Mouse (Mus musculus) kidney, postnatal 0 days (tissue): Measurements from ENCODE around the gene Bdp1. TPM values are rescaled to one million over a fixed set of nuclear protein-coding genes. Genes with fewer than 3 reads are reported as not detected.
A peak's percentile ranks its signal among the peaks of the same experiment; 100 is the strongest.
"Not testable (repeated sequence)": the region's sequence is repeated elsewhere in the genome, so short reads cannot be mapped to it uniquely, and the experiment has no call there.

Experiments used
- ATAC-seq: fragments of 200-750 bp; cut with Nextera tagmentation; replicated peaks from 2 replicates; pipeline ENCODE4 v1.8.0; 2017; ENCODE audit warnings: low read depth, moderate number of reproducible peaks, moderate TSS enrichment, moderate library complexity; ENCODE audit not compliant: low FRiP score
- DNase-seq: peaks from one replicate; pipeline ENCODE4 v3.0.0-alpha.2; 2016; ENCODE audit warnings: low spot score
- H3K27ac ChIP-seq: fragments of 300-500 bp; sonication (generic); 2 replicates; pipeline ENCODE4 v1.5.1; 2014; ENCODE audit warnings: mild to moderate bottlenecking
- H3K27me3 ChIP-seq: fragments of 300-500 bp; sonication (generic); 2 replicates; pipeline ENCODE4 v1.6.1; 2014; ENCODE audit warnings: low read length, mixed read lengths; ENCODE audit not compliant: insufficient read depth
- H3K36me3 ChIP-seq: fragments of 300-500 bp; sonication (generic); 2 replicates; pipeline ENCODE4 v1.6.1; 2014; ENCODE audit warnings: low read length, mixed read lengths; ENCODE audit not compliant: insufficient read depth
- H3K4me1 ChIP-seq: fragments of 300-500 bp; sonication (generic); replicated peaks from 2 replicates; pipeline ENCODE4 v1.6.1; 2014; ENCODE audit warnings: antibody characterized with exemption, low read length, mixed read lengths; ENCODE audit not compliant: insufficient read depth
- H3K4me2 ChIP-seq: fragments of 300-500 bp; sonication (generic); 2 replicates; pipeline ENCODE4 v1.6.1; 2014; ENCODE audit warnings: mild to moderate bottlenecking, low read length, moderate library complexity, mixed read lengths
- H3K4me3 ChIP-seq: fragments of 300-500 bp; sonication (generic); replicated peaks from 2 replicates; pipeline ENCODE4 v1.5.1; 2014; ENCODE audit warnings: low read depth, low read length
- H3K9ac ChIP-seq: fragments of 300-500 bp; sonication (generic); 2 replicates; pipeline ENCODE4 v1.6.1; 2014; ENCODE audit warnings: low read depth, low read length
- H3K9me3 ChIP-seq: fragments of 300-500 bp; sonication (generic); replicated peaks from 2 replicates; pipeline ENCODE4 v1.6.1; 2016; ENCODE audit warnings: low read length, inconsistent platforms, mixed read lengths
- CTCF ChIP-seq: IDR thresholded peaks from 2 replicates; pipeline ENCODE4 v1.5.1; 2016; ENCODE audit warnings: antibody characterized with exemption, low read depth, mild to moderate bottlenecking, moderate library complexity
- WGBS: fragments of 180-500 bp; shearing (Covaris S2); extraction: QIAGEN DNeasy Blood & Tissue Kit; methylation state at CpG from one replicate; pipeline ENCODE4 v1.1.7; 2014; 5-methylcytosine and 5-hydroxymethylcytosine counted together
- polyA plus RNA-seq: library from polyadenylated mRNA; unstranded; fragments of >200 nt; fragmentation: Nextera tagmentation; extraction: Ambion mirVana; gene quantifications from 2 replicates; pipeline ENCODE4 v1.2.1, GENCODE M21; 2015

Bdp1 gene
- polyA plus RNA-seq, 1 experiment from 2014 or later: 21.6 TPM

DNA sequence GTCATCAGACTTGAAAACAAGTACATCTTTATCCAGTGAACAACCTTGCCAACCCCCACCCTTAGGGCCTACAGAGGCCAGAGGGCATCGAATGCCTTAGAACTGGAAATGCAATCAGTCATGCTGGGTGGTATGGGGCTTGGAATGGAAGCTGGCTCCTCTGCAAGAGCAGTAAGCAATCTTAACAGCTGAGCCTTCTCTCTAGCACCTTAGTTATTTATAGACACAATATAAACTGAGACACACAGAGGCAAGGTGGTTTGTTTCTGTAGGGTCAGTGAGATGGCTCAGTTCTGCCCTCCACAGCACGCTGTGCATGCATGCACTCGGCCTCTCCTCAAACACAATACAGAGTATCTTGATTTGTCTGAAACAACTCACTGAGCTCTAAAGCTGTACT is 39.9 kb downstream of the Bdp1 start:
- peaks cover 45% of the 10 kb centered on the region for H3K36me3 ChIP-seq
- no peak for TF ChIP-seq CTCF
- H3K27ac ChIP-seq: no peak overlapping the region
- H3K9ac ChIP-seq: no peak overlapping the region
- H3K4me1 ChIP-seq: no peaks in the 10 kb centered on the region
- no peak overlapping the region for H3K4me2 ChIP-seq
- no peaks in the 10 kb centered on the region for H3K27me3 ChIP-seq
- ATAC-seq (no peak), DNase-seq (no peak)
- no peak overlapping the region for H3K4me3 ChIP-seq
- H3K9me3 ChIP-seq: no peaks in the 10 kb centered on the region
- WGBS: 87% methylated on average over 3 of the region's 3 CpGs

DNA sequence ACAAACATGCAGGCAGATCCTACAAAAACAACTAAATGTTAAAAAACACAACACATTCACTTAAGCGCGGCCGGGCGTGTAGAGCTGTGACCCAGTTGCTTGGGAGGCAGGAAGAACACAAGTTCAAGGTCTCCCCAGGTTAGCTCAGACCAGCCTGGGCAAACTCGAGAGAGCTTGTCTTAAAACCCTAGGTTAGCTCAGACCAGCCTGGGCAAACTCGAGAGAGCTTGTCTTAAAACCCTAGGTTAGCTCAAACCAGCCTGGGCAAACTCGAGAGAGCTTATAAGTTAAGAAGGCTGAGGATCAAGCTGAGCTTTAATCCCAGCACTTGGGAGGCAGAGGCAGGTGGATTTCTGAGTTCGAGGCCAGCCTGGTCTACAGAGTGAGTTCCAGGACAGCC is 46.1 kb downstream of the Bdp1 start:
- H3K27ac ChIP-seq, DNase-seq, H3K4me1 ChIP-seq, H3K9ac ChIP-seq, H3K4me2 ChIP-seq, H3K27me3 ChIP-seq, H3K4me3 ChIP-seq, ATAC-seq, H3K9me3 ChIP-seq: not testable (repeated sequence)
- WGBS: 93% methylated on average over 8 of the region's 8 CpGs
- peaks cover 64% of the 10 kb centered on the region for H3K36me3 ChIP-seq

DNA sequence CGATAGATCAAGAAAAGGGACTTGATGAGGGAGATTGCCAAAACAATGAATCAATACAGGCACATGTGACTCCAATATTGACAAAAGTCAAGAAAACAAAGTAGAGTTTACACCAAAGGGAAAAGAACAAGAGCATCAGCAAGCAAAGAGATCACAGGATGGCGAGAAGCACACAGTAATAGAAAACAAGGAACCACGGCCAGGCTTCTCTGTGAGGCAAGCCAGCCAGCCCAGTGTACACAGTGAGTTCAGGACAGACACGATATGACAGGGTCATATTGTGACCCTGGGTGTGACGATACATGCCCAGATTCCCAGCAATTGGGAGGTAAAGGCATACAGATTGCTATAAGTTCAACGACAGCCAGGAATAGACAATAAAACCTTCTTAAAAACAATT is 77.9 kb downstream of the Bdp1 start:
- H3K9ac ChIP-seq: no peak overlapping the region
- H3K27ac ChIP-seq: no peak overlapping the region
- TF ChIP-seq CTCF: no peak
- WGBS: 90% methylated on average over 6 of the region's 6 CpGs
- ATAC-seq (no peak), DNase-seq (no peak)
- no peaks in the 10 kb centered on the region for H3K9me3 ChIP-seq
- H3K36me3 ChIP-seq: peaks cover 57% of the 10 kb centered on the region
- H3K27me3 ChIP-seq: no peaks in the 10 kb centered on the region
- H3K4me3 ChIP-seq: no peak overlapping the region
- no peak overlapping the region for H3K4me2 ChIP-seq
- H3K4me1 ChIP-seq: no peaks in the 10 kb centered on the region

DNA sequence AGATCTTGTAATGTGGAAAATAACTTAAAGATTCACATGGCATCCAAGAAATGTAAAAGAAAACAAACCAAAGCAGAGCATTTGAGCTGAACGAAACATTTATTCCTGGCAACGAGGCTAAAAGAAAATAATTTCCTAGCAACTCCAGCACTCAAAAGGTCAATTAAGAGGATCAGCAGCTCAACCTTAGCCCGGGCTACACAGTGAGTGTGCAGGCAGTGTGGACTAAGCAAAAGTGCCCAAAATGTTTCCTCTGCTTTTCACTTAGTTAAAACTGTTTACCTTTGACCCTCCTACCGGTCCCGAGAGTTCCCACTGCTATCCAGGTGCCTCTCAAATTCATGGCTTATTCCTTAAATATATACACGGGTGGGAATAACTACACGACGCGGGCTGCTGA is 87.0 kb downstream of the Bdp1 start:
- no peak overlapping the region for H3K27ac ChIP-seq
- DNase-seq (no peak), ATAC-seq (no peak)
- H3K4me3 ChIP-seq: no peak overlapping the region
- no peak overlapping the region for H3K4me2 ChIP-seq
- H3K36me3 ChIP-seq: 0 out of 2 replicates have a peak, but pooled peaks cover 6% of the 10 kb centered on the region
- WGBS: 86% methylated on average over 9 of the region's 9 CpGs
- H3K27me3 ChIP-seq: no peaks in the 10 kb centered on the region
- H3K9ac ChIP-seq: no peak overlapping the region
- H3K9me3 ChIP-seq: no peaks in the 10 kb centered on the region
- TF ChIP-seq CTCF: no peak
- H3K4me1 ChIP-seq: peaks cover 8% of the 10 kb centered on the region; the same call in 1 of the 2 replicates

DNA sequence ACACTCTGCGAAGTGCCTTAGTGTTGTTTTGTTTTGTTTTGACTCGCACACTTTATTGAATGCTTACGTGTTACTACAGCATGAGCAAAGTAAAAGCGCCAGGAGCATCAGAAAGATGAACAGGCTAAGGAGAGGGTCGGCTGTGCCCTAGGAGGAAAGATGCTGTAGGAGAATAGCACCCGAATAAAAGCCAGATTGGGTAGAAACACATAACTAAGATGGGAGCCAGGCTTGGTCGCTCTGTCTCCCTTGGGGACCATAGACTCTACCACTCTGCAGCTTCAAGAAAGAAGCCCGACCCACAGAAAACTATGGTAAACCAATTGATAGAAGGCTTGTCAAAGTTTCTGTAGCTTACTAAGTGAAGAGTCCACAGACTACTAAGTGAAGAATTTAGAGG is 87.9 kb downstream of the Bdp1 start:
- Histone ChIP-seq H3K4me1 (peaks cover 8% of the 10 kb centered on the region; the same call in 1 of the 2 replicates), H3K4me3 (peak overlapping the region; percentile 63), H3K4me2 (peak overlapping the region; percentile 76), H3K27ac (peak overlapping the region; percentile 84), H3K9me3 (no peaks in the 10 kb centered on the region), H3K27me3 (no peaks in the 10 kb centered on the region), H3K9ac (peak overlapping the region; percentile 64), H3K36me3 (0 out of 2 replicates have a peak, but pooled peaks cover 6% of the 10 kb centered on the region)
- 6% methylated on average over 8 of the region's 8 CpGs for WGBS
- DNase-seq (peak; percentile 33), ATAC-seq (peak; percentile 8; the same call in 1 of the 2 replicates)
- TF ChIP-seq CTCF: no peak

DNA sequence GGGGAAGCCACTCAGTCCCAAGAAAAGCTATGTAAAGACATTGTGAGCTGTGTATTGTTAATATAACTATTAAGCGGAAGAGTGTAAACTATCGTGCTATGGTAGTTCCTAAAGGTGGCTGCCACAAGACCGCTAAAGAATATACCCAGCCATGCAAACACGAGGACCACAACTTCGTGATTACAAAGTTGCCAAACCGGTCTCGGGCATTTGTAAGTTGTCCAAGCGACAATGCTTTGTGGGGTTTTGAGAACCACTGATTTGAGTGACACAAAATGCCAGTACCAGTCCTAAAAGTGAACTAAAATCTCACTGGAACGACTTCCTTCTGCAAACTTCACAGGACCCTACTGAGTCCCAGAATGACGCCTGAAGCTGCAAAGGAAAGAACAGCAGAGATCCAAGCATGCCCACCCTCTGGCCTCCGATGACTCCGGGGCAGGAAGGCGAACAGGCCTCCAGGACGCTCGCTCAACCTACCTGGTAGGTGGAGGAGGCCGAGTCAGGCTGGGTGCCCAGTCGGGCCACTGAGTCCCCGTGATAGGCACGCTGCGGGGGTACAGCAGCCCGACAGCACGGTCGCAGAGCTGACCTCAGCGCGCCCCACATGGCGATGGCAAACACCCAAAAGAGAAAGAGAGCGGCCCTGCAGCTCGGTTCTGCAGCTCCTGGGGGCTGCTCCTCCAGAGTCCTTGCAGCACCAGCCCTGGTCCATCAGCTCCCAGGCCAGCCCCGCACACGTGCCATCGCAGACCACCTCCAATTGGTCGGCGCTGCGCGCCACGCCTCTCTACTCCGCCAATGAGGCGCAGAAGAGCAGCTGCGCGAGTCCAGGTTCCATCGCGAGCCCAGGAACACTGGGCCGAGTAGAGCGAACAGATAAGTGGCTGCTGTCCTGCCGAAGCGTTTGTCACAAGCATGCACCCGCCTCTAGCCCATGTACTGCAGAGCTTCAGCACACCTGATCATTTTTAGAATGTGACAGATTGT is 88.7 kb downstream of the Bdp1 start, which contains the start of gene Mccc2:
Mccc2 (minus strand) TSS at position 734 of the 990 bp plus-strand sequence.
- H3K4me1 ChIP-seq: peaks cover 8% of the 10 kb centered on the region; the same call in 1 of the 2 replicates
- 2% methylated on average over 45 of the region's 47 CpGs for WGBS
- H3K9me3 ChIP-seq: no peaks in the 10 kb centered on the region
- peak within 1 kb of the TSS; percentile 63 for H3K4me3 ChIP-seq
- H3K27me3 ChIP-seq: no peaks in the 10 kb centered on the region
- no peak for TF ChIP-seq CTCF
- peak; percentile 100 for ATAC-seq
- peak within 1 kb of the TSS; percentile 84 for H3K27ac ChIP-seq
- peak; percentile 97 for DNase-seq
- H3K36me3 ChIP-seq: 0 out of 2 replicates have a peak, but pooled peaks cover 5% of the 10 kb centered on the region
- peak within 1 kb of the TSS; percentile 73 for H3K9ac ChIP-seq
- peak within 1 kb of the TSS; percentile 76 for H3K4me2 ChIP-seq
